Mouse (Mus musculus): ENCODE results near the gene Clasp1.

- TF ChIP-seq POLR2A (IDR thresholded peaks at IDR 0.05; ENCODE audit: control insufficient read depth in 1 of 2, insufficient read depth in 1 of 2, low read depth in 1 of 2, low read length in 2 of 2, poor library complexity in 1 of 2): no peak
- no peak for TF ChIP-seq E2F4 (IDR thresholded peaks at IDR 0.05; ENCODE audit: borderline replicate concordance, low read depth, low read length)
Observed at GRCm38 (mm10) chr1:118598339-118598738, 209.5 kb downstream of the Clasp1 start.

All from MEL (cell line).